Comparison of ENCODE assay signal across 26 mouse cellular contexts in the genomic region with DNA sequence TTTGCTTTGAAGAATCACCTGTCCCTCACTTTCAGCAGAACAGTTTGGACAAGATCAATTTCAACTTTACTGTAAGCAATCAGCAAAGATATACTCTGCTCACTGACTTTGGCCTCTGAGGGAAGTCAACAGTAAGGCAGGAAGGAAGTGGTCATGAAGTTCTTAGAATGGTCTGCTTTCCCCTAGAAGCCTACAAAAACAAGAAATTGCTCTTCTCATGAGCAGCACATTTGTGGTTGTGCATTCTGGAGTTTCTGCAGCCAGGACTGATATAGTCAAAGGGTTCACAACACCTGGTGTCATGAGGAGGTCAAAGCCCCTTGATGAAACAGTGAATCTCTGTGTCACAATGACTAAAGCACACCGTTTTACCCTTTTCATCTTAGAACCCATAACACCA.
A peak's percentile ranks its signal among the peaks of the same experiment; 100 is the strongest.
DNase-seq lines count a peak whose midpoint lies in the region; ATAC-seq and TF ChIP-seq lines count a peak whose summit lies in the region.
"Had no signal": no experiment of that assay in that cellular context is flagged by ENCODE, and none has a peak within 500 bp of the region (broad histone marks: within the 10 kb centered on the region; RNA-seq: fewer than 3 reads in every experiment).

No protein-coding gene starts in this region.

- H3K4me2 ChIP-seq in intestine, postnatal 0 days (replicated peaks; ENCODE audit: low read depth) = no peak overlapping the region
- H3K4me2 ChIP-seq: heart, embryonic 12.5 days; hindbrain, embryonic 13.5 days; limb, embryonic 12.5 days; liver, embryonic 11.5 days; midbrain, embryonic 15.5 days; stomach, embryonic 15.5 days had no signal

- no peaks in the 10 kb centered on the region for H3K36me3 ChIP-seq in small intestine, adult 2 months (ENCODE audit: control insufficient read depth, insufficient read depth, low read length)
- H3K36me3 ChIP-seq in intestine, postnatal 0 days (ENCODE audit: control insufficient read depth, insufficient read depth) = no peaks in the 10 kb centered on the region
- H3K36me3 ChIP-seq: forebrain, embryonic 10.5 days; heart, embryonic 12.5 days; hindbrain, embryonic 13.5 days; limb, embryonic 12.5 days; midbrain, embryonic 15.5 days; stomach, embryonic 15.5 days had no signal

- H3K9me3 ChIP-seq in intestine, postnatal 0 days (ENCODE audit: control insufficient read depth) = no peaks in the 10 kb centered on the region
- H3K9me3 ChIP-seq: forebrain, embryonic 10.5 days; heart, embryonic 12.5 days; hindbrain, embryonic 13.5 days; limb, embryonic 12.5 days; midbrain, embryonic 15.5 days; stomach, embryonic 15.5 days had no signal

- no peaks in the 10 kb centered on the region for H3K4me1 ChIP-seq in small intestine, adult 2 months (ENCODE audit: control insufficient read depth, insufficient read depth, insufficient read length, low read length)
- H3K4me1 ChIP-seq in intestine, postnatal 0 days (replicated peaks; ENCODE audit: control insufficient read depth, insufficient read depth, low read length) = no peaks in the 10 kb centered on the region
- H3K4me1 ChIP-seq: forebrain, embryonic 10.5 days; heart, embryonic 12.5 days; hindbrain, embryonic 13.5 days; limb, embryonic 12.5 days; midbrain, embryonic 15.5 days; stomach, embryonic 15.5 days had no signal

- no peak overlapping the region for H3K4me3 ChIP-seq in small intestine, adult 2 months (ENCODE audit: low read depth, low read length)
- H3K4me3 ChIP-seq in intestine, postnatal 0 days (ENCODE audit: low read depth, low read length) = no peak overlapping the region
- H3K4me3 ChIP-seq: forebrain, embryonic 10.5 days; heart, embryonic 12.5 days; hindbrain, embryonic 13.5 days; limb, embryonic 12.5 days; midbrain, embryonic 15.5 days; stomach, embryonic 15.5 days had no signal

- TF ChIP-seq POLR2A in small intestine, adult 2 months (IDR thresholded peaks at IDR 0.05; ENCODE audit: low read depth, low read length) = no peak

- peak overlapping the region; percentile 32; the same call in 1 of the 2 replicates for H3K27ac ChIP-seq in small intestine, adult 2 months (ENCODE audit: insufficient read depth, low read depth, low read length)
- no peak overlapping the region for H3K27ac ChIP-seq in intestine, postnatal 0 days (ENCODE audit: low read depth, low read length)
- H3K27ac ChIP-seq: forebrain, embryonic 10.5 days; hindbrain, embryonic 13.5 days; limb, embryonic 12.5 days; midbrain, embryonic 15.5 days; stomach, embryonic 15.5 days had no signal

- peak; percentile 31 for DNase-seq in thymus, postnatal 0 days (ENCODE audit: low spot score)
- DNase-seq in thymus, postnatal 36 days = no peak
- DNase-seq in CD8-positive naive resting alpha-beta T cell, adult 2 months (ENCODE audit: low read depth in 2 of 2, low spot score in 2 of 2) = peak; percentile 64 to 65
- DNase-seq in cerebellum, adult 9-11 months = no peak
- DNase-seq in frontal cortex, postnatal 14 days (ENCODE audit: low spot score in 2 of 2) = no peak
- DNase-seq: adrenal gland, adult 2 months; cerebellum, adult 2 months; forebrain, postnatal 0 days; gastrocnemius, postnatal 25 days; heart, adult 18-20 months; heart, postnatal 10 days; kidney, adult 8-10 months; kidney, postnatal 14 days; liver, postnatal 0 days; right cerebral cortex, adult 18-20 months had no signal

- no peaks in the 10 kb centered on the region for H3K27me3 ChIP-seq in small intestine, adult 2 months (ENCODE audit: control insufficient read depth, insufficient read depth, low read length)
- H3K27me3 ChIP-seq in intestine, postnatal 0 days (replicated peaks; ENCODE audit: control insufficient read depth, insufficient read depth, low read length) = no peaks in the 10 kb centered on the region
- H3K27me3 ChIP-seq: heart, embryonic 12.5 days; hindbrain, embryonic 13.5 days; limb, embryonic 12.5 days; midbrain, embryonic 15.5 days; stomach, embryonic 15.5 days had no signal

- no peak overlapping the region for H3K9ac ChIP-seq in intestine, postnatal 0 days (ENCODE audit: low read depth, low read length)
- H3K9ac ChIP-seq: forebrain, postnatal 0 days; heart, embryonic 12.5 days; hindbrain, embryonic 13.5 days; limb, embryonic 12.5 days; liver, postnatal 0 days; midbrain, embryonic 15.5 days; stomach, embryonic 15.5 days had no signal

- peak; percentile 85 for ATAC-seq in inflammation-experienced regulatory T-cells, adult 6 months
- no peak for ATAC-seq in intestine, postnatal 0 days
- ATAC-seq: forebrain, postnatal 0 days; liver, postnatal 0 days; lung, postnatal 0 days; midbrain, embryonic 15.5 days had no signal

- TF ChIP-seq CTCF in small intestine, adult 2 months (IDR thresholded peaks at IDR 0.05; ENCODE audit: extremely low read depth, insufficient read length, insufficient replicate concordance, low read depth, low read length) = no peak
- no peak for TF ChIP-seq CTCF in intestine, postnatal 0 days (IDR thresholded peaks at IDR 0.05; ENCODE audit: low read depth)

- WGBS in small intestine, adult 2 months = 64% methylated on average over 1 of the region's 1 CpGs
- 73% methylated on average over 1 of the region's 1 CpGs for WGBS in intestine, postnatal 0 days

Comparison
In these comparisons a context has a peak if more than half of its experiments do, and no peak if none do; other contexts are left out.
1. DNase-seq: peak in thymus, postnatal 0 days (single experiment) and CD8-positive naive resting alpha-beta T cell, adult 2 months (2 of 2); none in thymus, postnatal 36 days (0 of 2), cerebellum, adult 9-11 months (single experiment) and frontal cortex, postnatal 14 days (0 of 2).